Mouse (Mus musculus) layer of hippocampus, adult 9-10 months (tissue): Measurements from ENCODE around the gene Akr1cl.
"Not testable (repeated sequence)": the region's sequence is repeated elsewhere in the genome, so short reads cannot be mapped to it uniquely, and the experiment has no call there.

Experiments used
- DNase-seq: peaks from one replicate; pipeline ENCODE4 v3.0.0; 2022; ENCODE audit warnings: low spot score

Gene Akr1cl

GRCm38 (mm10) chr1:65032641-65033040 is at the start of gene Akr1cl:
Gene Akr1cl (minus strand): TSS chr1:65032759.
- no peak for DNase-seq

DNA sequence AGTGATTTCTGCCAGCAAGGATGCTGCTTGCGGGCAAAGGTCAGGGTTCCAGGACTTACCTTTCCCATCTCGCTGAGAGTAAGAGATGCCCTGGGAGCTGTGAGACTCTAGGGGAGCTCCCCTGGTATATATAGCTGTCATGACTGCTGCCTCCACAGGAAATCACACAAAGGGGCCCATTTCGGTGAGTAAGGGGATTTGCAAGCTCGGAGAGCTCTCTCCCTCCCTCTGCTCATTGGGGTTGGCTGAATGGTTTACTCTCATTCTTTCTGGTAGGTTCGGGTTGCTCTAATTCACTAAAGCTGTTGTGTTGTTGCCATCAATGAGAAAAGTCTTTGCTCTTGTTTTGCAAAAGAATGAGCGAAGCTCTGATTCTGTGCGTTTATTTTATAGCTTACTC is 49.6 kb upstream of the Akr1cl start, which contains the start of gene Crygb:
TSS of gene Crygb (minus strand) at position 101 of the 400 bp plus-strand sequence.
- DNase-seq = no peak

DNA sequence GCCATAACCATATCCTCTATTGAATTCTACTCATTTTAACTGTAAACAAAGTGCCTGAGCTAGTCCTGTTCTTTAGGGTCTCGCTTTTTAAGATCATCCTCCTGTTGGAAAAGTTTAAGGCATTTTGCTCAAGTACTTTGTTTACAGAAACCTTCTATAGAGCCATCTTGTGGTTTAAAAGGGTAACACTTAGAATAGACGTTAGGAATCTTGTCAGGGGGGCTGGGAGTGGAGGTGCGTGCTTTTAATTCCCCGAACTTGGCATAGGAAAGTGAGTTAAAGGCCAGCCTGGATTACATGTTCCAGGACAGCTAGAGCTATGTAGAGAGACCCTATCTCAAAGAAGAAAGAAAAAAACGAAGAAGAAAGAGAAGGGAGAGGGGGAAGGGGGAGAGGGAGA is 43.0 kb upstream of the Akr1cl start:
- DNase-seq = no peak

DNA sequence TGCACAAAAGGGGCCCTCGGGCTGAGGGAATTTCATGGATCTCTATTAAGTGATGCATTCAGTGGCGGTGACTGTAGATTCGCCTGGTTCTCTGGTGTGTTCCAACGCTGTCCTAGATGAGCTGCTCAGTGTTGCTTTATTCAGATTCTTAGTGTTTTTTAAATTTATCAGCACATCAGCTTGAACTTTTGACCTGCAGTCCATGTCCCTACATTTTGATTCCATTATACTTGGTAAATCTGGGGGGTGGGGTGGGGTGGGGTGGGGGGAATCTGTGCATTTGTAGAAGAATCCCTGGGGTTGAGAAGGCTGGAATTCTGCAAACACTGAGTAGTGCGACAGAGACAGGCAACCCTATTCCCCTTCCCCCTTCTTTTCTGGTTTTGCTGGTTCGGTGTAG is 41.0 kb upstream of the Akr1cl start, which contains the start of gene Crygc:
TSS of gene Crygc (minus strand) at position 101 of the 400 bp plus-strand sequence.
- no peak for DNase-seq

- no peak for DNase-seq
These were observed 35.3 kb upstream of the Akr1cl start for GRCm38 (mm10) chr1:65067842-65068241.

GRCm38 (mm10) chr1:65064201-65064600 is 31.6 kb upstream of the Akr1cl start:
- DNase-seq = no peak

- DNase-seq = no peak
These were observed 30.8 kb upstream of the Akr1cl start, which contains the start of gene Crygd for GRCm38 (mm10) chr1:65063352-65063751. Gene Crygd (minus strand): TSS chr1:65063452.

DNA sequence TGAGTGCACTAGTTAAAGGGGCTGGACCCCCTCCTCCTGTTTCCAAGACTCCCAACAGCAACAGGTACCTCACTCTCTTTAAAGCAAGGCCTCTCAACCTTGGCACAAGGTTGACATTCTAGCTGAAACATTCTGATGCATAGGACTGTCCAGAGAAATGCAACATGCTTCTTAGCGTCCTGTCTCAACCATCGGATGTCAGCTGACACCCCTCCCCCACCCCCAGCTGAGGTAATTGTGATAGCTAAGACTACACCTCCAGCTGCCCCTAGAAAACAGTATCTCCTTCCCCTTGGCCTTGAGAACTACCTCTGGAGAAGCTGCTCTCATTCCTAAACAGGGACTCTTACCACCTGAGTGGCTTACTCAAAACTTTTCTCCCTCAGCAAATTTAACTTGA is 19.6 kb upstream of the Akr1cl start:
- no peak for DNase-seq

GRCm38 (mm10) chr1:65051696-65052095 is 19.1 kb upstream of the Akr1cl start:
- no peak for DNase-seq

GRCm38 (mm10) chr1:65050952-65051351 is 18.4 kb upstream of the Akr1cl start, which contains the start of gene Cryge:
Gene Cryge (minus strand): TSS chr1:65051149.
- DNase-seq = not testable (repeated sequence)

DNA sequence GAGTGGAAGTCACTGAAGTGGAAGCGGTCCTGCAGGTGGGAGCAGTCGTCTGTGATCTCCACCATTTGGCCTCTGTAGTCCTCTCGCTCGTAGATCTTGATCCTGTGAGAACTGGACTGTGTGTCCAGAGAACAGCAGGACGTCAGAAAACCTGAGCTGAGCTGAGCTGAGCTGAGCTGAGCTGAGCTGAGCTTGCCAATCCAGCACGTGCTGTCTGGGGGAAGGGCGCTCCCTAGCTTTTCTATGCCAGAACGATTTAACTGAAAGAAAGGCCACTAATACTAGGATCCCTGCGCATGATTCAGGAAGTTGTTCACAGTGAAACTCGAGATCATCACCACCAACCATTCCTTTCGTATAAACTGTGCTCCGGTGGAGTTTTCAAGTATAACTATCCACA is 16.2 kb upstream of the Akr1cl start:
- DNase-seq = no peak

DNA sequence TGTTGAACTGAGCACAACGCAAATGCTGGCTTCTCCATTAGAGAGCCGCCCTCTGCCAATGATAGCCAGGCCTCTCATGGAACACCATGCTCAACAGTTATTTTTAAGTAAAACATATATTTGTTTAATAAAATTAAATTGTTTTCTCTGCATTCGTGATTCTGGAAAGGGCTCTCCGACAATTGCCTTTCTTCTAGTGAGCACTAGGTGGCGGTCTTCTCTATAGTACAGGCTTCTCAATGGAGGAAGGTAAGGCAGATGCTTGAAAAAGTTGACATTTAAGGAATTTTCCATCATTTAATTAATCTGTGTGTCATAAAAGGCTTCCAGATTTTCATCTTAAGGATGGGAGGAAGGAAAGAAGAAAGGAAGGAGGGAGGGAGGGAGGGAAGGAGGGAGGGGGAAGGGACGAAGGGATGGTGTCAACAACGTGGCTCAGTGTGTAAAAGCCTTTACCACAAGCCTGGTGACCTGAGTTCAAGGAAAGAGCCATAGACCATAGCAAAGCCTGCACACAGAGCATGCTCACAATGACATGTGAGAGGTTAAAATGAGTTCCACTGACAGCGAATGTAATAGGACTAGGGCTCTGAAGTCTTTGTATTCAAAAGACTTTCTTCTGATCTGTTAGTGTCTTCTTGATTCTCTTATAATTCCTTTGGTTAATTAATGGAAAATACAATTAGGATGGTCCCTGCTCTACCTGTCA is 14.0 kb upstream of the Akr1cl start:
- DNase-seq = peak; percentile 25

DNA sequence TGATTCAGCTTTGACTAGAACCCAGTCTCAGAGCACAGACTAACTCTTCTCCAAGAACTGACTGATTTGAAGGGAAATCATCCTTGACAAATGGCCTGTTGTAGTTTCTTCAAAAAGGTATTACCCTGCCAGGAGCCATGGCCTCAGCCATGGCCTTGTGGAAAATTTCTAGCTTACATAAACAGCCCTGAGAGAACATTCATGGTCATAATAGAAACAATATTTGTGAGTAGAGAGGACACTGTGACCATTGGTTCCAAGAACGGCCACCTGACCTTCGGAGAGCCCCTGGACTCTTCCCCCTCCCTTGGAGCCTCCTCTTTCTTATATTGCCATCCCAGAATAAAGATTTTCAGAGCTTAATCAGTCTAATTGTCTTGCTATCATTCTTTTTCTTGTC is 10.9 kb upstream of the Akr1cl start:
- no peak for DNase-seq

GRCm38 (mm10) chr1:65041837-65042236 is 9.3 kb upstream of the Akr1cl start:
- no peak for DNase-seq

GRCm38 (mm10) chr1:65040806-65041205 is 8.2 kb upstream of the Akr1cl start:
- no peak for DNase-seq

GRCm38 (mm10) chr1:65039679-65040078 is 7.1 kb upstream of the Akr1cl start:
- DNase-seq = no peak

- DNase-seq = no peak
These were observed 5.0 kb upstream of the Akr1cl start for GRCm38 (mm10) chr1:65037542-65037941.

GRCm38 (mm10) chr1:65035513-65035912 is 3.0 kb upstream of the Akr1cl start:
- DNase-seq = no peak

- no peak for DNase-seq
These were observed 4.4 kb downstream of the Akr1cl start for GRCm38 (mm10) chr1:65028206-65028605.

DNA sequence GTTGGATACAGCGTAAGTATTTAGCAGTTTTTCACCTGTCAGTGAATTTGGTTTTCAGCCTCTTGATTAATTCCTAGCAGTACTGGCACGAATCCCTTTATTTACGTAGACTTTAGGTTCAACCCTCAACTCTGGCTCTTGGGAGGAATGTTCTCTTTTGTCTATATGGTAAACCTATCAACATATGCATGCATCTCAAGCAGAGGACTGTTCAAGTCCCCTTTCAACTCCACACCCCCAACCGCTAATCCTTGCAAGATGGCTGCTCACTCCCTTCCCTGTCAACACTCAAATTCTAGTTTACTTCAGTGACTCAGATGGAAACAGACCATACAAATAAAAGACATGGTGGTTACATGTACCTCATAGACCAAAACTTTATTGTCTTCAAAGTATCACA is 19.8 kb downstream of the Akr1cl start:
- DNase-seq = no peak

GRCm38 (mm10) chr1:65010153-65010552 is 22.4 kb downstream of the Akr1cl start:
- peak; percentile 71 for DNase-seq

DNA sequence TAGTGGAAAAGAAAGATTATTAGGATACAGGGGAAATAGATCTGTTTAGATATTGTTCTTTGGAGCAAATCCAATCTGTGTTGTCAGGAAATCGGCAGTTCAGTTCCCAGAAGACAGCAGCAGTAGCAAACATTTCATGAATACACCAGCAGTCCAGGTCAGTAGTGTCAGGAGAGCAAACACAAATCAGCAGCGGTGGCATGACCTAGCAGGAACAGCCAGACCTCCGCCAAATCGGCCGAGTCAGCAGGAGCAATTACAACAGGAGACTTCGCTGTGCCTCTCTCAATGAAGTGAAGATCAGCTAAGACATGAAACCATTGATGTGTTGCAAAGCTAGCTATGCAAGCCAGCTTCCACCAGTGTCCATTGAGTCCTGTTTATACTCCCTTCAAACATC is 27.0 kb downstream of the Akr1cl start:
- no peak for DNase-seq

- DNase-seq = no peak
These were observed 28.0 kb downstream of the Akr1cl start for GRCm38 (mm10) chr1:65004526-65004925.

- no peak for DNase-seq
These were observed 39.4 kb downstream of the Akr1cl start for GRCm38 (mm10) chr1:64993206-64993605.
